Mouse (Mus musculus) B cell, adult 2 months (primary cell): ENCODE results near the gene Slc1a2.

Experiments
- DNase-seq, 2 experiments: peaks; one replicate each; pipeline ENCODE4 v3.0.0; 2022

Slc1a2 gene

GRCm38 (mm10) chr2:102658163-102658660 is at the start of gene Slc1a2:
Gene Slc1a2 (plus strand): TSS chr2:102658659.
- no peak for DNase-seq

GRCm38 (mm10) chr2:102610485-102610884 is 48.0 kb upstream of the Slc1a2 start:
- DNase-seq, result no peak

GRCm38 (mm10) chr2:102616637-102617036 is 41.8 kb upstream of the Slc1a2 start:
- no peak for DNase-seq

- DNase-seq, result no peak
Observed at GRCm38 (mm10) chr2:102620744-102621429, 37.6 kb upstream of the Slc1a2 start.

GRCm38 (mm10) chr2:102622176-102622575 is 36.3 kb upstream of the Slc1a2 start:
- DNase-seq, result no peak

GRCm38 (mm10) chr2:102622943-102623342 is 35.5 kb upstream of the Slc1a2 start:
- DNase-seq, result no peak

- DNase-seq, result no peak
Observed at GRCm38 (mm10) chr2:102624538-102624937, 33.9 kb upstream of the Slc1a2 start.

GRCm38 (mm10) chr2:102632361-102632760 is 26.1 kb upstream of the Slc1a2 start:
- DNase-seq, result no peak

GRCm38 (mm10) chr2:102634010-102634409 is 24.4 kb upstream of the Slc1a2 start:
- DNase-seq, result no peak

- no peak for DNase-seq
Observed at GRCm38 (mm10) chr2:102635523-102636060, 22.9 kb upstream of the Slc1a2 start.

- DNase-seq, result no peak
Observed at GRCm38 (mm10) chr2:102636116-102636600, 22.3 kb upstream of the Slc1a2 start.

GRCm38 (mm10) chr2:102638140-102638539 is 20.3 kb upstream of the Slc1a2 start:
- peak; percentile 20 to 28 for DNase-seq

GRCm38 (mm10) chr2:102638690-102639089 is 19.8 kb upstream of the Slc1a2 start:
- no peak for DNase-seq

- no peak for DNase-seq
Observed at GRCm38 (mm10) chr2:102648845-102649500, 9.5 kb upstream of the Slc1a2 start.

GRCm38 (mm10) chr2:102650322-102650721 is 8.1 kb upstream of the Slc1a2 start:
- no peak for DNase-seq

- DNase-seq, result no peak
Observed at GRCm38 (mm10) chr2:102655966-102656725, 2.3 kb upstream of the Slc1a2 start.

- DNase-seq, result no peak
Observed at GRCm38 (mm10) chr2:102657726-102658125, 733 bp upstream of the Slc1a2 start.

GRCm38 (mm10) chr2:102658661-102659520 is 432 bp downstream of the Slc1a2 start:
- DNase-seq, result no peak

- DNase-seq, result no peak
Observed at GRCm38 (mm10) chr2:102659521-102659830, 1.0 kb downstream of the Slc1a2 start.

- DNase-seq, result no peak
Observed at GRCm38 (mm10) chr2:102661052-102661451, 2.6 kb downstream of the Slc1a2 start.

GRCm38 (mm10) chr2:102662911-102663310 is 4.5 kb downstream of the Slc1a2 start:
- no peak for DNase-seq

GRCm38 (mm10) chr2:102663339-102663738 is 4.9 kb downstream of the Slc1a2 start:
- DNase-seq, result no peak
